Mouse (Mus musculus): Measurements from ENCODE around the gene Gapvd1.
A peak's percentile ranks its signal among the peaks of the same experiment; 100 is the strongest.
"Not testable (repeated sequence)": the region's sequence is repeated elsewhere in the genome, so short reads cannot be mapped to it uniquely, and the experiment has no call there.

Gene Gapvd1

GRCm38 (mm10) chr2:34771368-34772226 lies 16.6 kb upstream of the Gapvd1 start, which contains the start of gene Hspa5:
TSS of gene Hspa5 (plus strand) at chr2:34771970.
- peak; percentile 100 for DNase-seq (ENCODE audit: low spot score)

- no peak for DNase-seq (ENCODE audit: low spot score)
Observed at GRCm38 (mm10) chr2:34770951-34771350, 15.9 kb upstream of the Gapvd1 start.

GRCm38 (mm10) chr2:34770049-34770448 lies 15.0 kb upstream of the Gapvd1 start:
- DNase-seq (ENCODE audit: low spot score) = no peak

- no peak for DNase-seq (ENCODE audit: low spot score)
Observed at GRCm38 (mm10) chr2:34764801-34765200, 9.8 kb upstream of the Gapvd1 start.

GRCm38 (mm10) chr2:34762872-34763271 lies 7.8 kb upstream of the Gapvd1 start:
- DNase-seq (ENCODE audit: low spot score) = no peak

GRCm38 (mm10) chr2:34762174-34762573 lies 7.1 kb upstream of the Gapvd1 start:
- no peak for DNase-seq (ENCODE audit: low spot score)

- not testable (repeated sequence) for DNase-seq (ENCODE audit: low spot score)
Observed at GRCm38 (mm10) chr2:34761272-34761671, 6.2 kb upstream of the Gapvd1 start.

GRCm38 (mm10) chr2:34757341-34757740 lies 2.3 kb upstream of the Gapvd1 start:
- DNase-seq (ENCODE audit: low spot score) = no peak

- peak; percentile 83 for DNase-seq (ENCODE audit: low spot score)
Observed at GRCm38 (mm10) chr2:34753811-34754550, 1.1 kb downstream of the Gapvd1 start.

GRCm38 (mm10) chr2:34750245-34750644 lies 4.8 kb downstream of the Gapvd1 start:
- no peak for DNase-seq (ENCODE audit: low spot score)

- no peak for DNase-seq (ENCODE audit: low spot score)
Observed at GRCm38 (mm10) chr2:34748479-34748878, 6.6 kb downstream of the Gapvd1 start.

- DNase-seq (ENCODE audit: low spot score) = no peak
Observed at GRCm38 (mm10) chr2:34745673-34746072, 9.4 kb downstream of the Gapvd1 start.

GRCm38 (mm10) chr2:34744476-34744875 lies 10.6 kb downstream of the Gapvd1 start:
- DNase-seq (ENCODE audit: low spot score) = no peak

- DNase-seq (ENCODE audit: low spot score) = peak; percentile 53
Observed at GRCm38 (mm10) chr2:34742675-34743074, 12.4 kb downstream of the Gapvd1 start.

- DNase-seq (ENCODE audit: low spot score) = peak; percentile 30
Observed at GRCm38 (mm10) chr2:34741390-34742159, 13.5 kb downstream of the Gapvd1 start.

GRCm38 (mm10) chr2:34739684-34740391 lies 15.2 kb downstream of the Gapvd1 start:
- DNase-seq (ENCODE audit: low spot score) = no peak

GRCm38 (mm10) chr2:34737911-34738310 lies 17.1 kb downstream of the Gapvd1 start:
- no peak for DNase-seq (ENCODE audit: low spot score)

GRCm38 (mm10) chr2:34736626-34737025 lies 18.4 kb downstream of the Gapvd1 start:
- no peak for DNase-seq (ENCODE audit: low spot score)

- no peak for DNase-seq (ENCODE audit: low spot score)
Observed at GRCm38 (mm10) chr2:34727045-34727728, 27.8 kb downstream of the Gapvd1 start.

- DNase-seq (ENCODE audit: low spot score) = no peak
Observed at GRCm38 (mm10) chr2:34725269-34725668, 29.8 kb downstream of the Gapvd1 start.

GRCm38 (mm10) chr2:34718196-34718595 lies 36.8 kb downstream of the Gapvd1 start:
- no peak for DNase-seq (ENCODE audit: low spot score)

Measured in adipocyte (in vitro differentiated cells).